Mouse (Mus musculus): ENCODE data around the gene Nav2. TPM values are rescaled to one million over a fixed set of nuclear protein-coding genes. Genes with fewer than 3 reads are reported as not detected.
A peak's percentile ranks its signal among the peaks of the same experiment; 100 is the strongest.

Nav2 gene
- polyA plus RNA-seq, 1 experiment = 32.5 TPM

DNA sequence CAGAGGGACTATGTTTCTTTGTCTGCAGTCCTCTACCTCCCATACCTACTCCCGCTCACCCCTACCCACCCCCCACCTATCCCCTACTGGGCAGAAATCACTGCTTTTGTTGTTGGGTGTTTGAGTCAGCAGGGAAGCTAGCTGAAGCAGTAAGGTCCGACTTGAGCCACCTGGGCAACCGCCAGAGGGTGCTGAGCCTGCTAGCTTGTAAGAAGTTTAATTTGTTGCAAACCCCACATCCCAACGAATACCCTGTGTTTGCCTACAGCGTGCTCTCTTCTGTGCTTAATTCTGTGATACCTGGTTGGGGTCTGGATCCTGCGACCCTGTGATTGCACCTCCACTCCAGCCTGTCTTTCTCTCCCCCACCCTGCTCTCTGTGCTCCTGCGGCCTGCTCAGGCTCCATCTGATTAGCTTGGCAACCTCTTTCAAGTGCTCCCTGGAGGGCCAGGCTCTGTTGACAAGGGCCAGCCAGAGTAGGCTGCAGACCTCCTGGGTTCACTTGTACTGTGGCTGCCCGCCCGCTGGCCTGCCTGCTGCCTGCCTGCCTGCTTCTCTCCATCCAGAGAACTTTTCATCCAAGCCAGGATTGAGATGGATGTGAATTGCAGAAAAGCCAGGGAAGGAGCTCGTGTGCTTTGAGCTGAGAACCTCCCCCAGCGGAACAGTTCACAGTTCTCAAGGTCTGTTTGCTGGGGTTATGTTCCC is 575.7 kb downstream of the Nav2 start:
- no peaks in the 10 kb centered on the region for H3K27me3 ChIP-seq (ENCODE audit: control insufficient read depth, insufficient read depth, low read length)
- peaks cover 34% of the 10 kb centered on the region for H3K4me1 ChIP-seq (ENCODE audit: control insufficient read depth, insufficient read depth, low read length)
- H3K27ac ChIP-seq (ENCODE audit: insufficient read depth, low read length) = peak overlapping the region; percentile 52
- H3K4me3 ChIP-seq (replicated peaks; ENCODE audit: insufficient read depth, low read depth, low read length) = no peak overlapping the region
- TF ChIP-seq CTCF (IDR thresholded peaks at IDR 0.05; ENCODE audit: borderline replicate concordance, insufficient read depth, low read depth, low read length) = peak; percentile 11; the same call in 1 of the 2 replicates
- TF ChIP-seq POLR2A (IDR thresholded peaks at IDR 0.05; ENCODE audit: borderline replicate concordance, insufficient read depth, low read length) = no peak
- WGBS = 18% methylated on average over 11 of the region's 11 CpGs
- peak; percentile 49 to 64 for DNase-seq

DNA sequence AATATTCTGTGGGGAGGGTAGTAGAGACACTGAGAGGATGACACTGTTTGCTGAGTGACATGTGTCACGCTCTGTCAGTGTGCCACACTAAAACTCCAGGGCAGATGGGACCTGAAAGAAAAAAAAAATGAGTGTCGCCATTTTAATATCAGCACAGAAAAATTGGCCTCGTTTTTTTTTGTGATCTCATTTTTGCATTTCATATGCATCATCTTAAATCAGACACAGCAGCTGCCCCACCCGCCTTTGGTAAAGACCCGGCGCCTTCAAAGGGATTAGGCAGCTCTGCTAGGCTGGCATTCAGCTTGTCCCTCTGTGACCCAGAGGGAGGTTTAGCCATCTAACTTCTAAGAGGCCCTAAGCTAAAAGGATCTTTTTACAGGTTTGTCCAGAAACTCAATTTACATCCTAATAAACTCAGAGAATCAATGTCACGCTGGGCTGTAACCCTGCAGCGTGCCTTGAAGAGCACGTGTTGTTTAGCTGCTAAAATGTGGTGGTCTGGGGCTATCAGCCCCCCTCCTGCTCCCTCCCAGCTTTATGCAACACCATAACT is 576.9 kb downstream of the Nav2 start:
- H3K4me1 ChIP-seq (ENCODE audit: control insufficient read depth, insufficient read depth, low read length) = peaks cover 35% of the 10 kb centered on the region
- DNase-seq = no peak
- H3K4me3 ChIP-seq (replicated peaks; ENCODE audit: insufficient read depth, low read depth, low read length) = no peak overlapping the region
- no peaks in the 10 kb centered on the region for H3K27me3 ChIP-seq (ENCODE audit: control insufficient read depth, insufficient read depth, low read length)
- TF ChIP-seq POLR2A (IDR thresholded peaks at IDR 0.05; ENCODE audit: borderline replicate concordance, insufficient read depth, low read length) = no peak
- WGBS = 45% methylated on average over 9 of the region's 9 CpGs
- no peak overlapping the region for H3K27ac ChIP-seq (ENCODE audit: insufficient read depth, low read length)

DNA sequence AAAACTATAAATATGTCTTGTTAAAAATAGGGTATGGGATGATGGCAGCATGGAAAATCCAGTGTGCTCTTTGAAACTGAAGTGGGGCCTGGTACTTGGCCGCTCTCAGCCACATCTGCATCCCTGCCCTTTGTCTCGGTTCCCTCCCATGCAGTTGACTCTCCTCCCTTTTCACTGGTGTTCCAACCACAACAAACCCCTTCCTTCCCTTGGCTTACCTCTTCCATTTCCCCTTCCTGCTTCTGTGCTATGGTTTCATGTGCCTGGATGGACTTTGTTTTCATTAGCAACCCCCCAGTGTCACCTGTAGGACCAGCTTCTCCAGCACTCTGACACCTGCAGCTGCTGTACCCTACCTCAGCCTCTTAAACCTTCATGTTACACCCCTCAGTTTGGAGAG is 578.8 kb downstream of the Nav2 start:
- WGBS = 93% methylated on average over 2 of the region's 2 CpGs
- Histone ChIP-seq H3K27ac (ENCODE audit: insufficient read depth, low read length) (no peak overlapping the region), H3K4me3 (replicated peaks; ENCODE audit: insufficient read depth, low read depth, low read length) (no peak overlapping the region), H3K4me1 (ENCODE audit: control insufficient read depth, insufficient read depth, low read length) (peaks cover 37% of the 10 kb centered on the region), H3K27me3 (ENCODE audit: control insufficient read depth, insufficient read depth, low read length) (no peaks in the 10 kb centered on the region)
- TF ChIP-seq POLR2A (IDR thresholded peaks at IDR 0.05; ENCODE audit: borderline replicate concordance, insufficient read depth, low read length) = no peak
- TF ChIP-seq CTCF (IDR thresholded peaks at IDR 0.05; ENCODE audit: borderline replicate concordance, insufficient read depth, low read depth, low read length) = no peak
- DNase-seq = no peak

DNA sequence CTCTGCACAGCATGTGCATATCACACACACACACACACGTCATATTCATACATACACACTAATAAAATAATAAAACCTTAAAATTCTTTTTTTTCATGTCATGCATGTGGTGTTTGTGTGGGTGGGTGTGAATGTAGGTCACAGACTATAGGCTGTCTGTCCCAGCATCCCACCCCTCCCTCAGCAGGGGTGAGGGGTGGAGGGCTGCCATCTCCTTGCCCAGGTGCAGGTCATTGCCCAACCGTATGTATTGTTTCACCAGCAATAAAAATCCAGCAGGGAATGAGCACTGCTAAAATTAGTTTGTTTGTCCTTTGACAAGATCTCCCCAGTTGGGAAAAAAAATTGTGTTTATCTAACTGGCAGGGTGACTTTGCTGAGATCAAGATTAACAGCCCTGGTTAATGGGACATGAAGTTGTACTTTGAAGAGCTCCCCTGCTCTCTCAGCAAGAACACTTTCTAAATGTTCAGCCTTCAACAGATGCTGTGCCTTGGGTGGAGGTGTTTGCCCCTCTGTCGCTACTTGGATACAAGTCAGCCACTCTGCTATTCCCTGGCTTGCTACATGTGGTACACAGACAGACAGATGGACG is 580.1 kb downstream of the Nav2 start:
- H3K27ac ChIP-seq (ENCODE audit: insufficient read depth, low read length) = no peak overlapping the region
- TF ChIP-seq POLR2A (IDR thresholded peaks at IDR 0.05; ENCODE audit: borderline replicate concordance, insufficient read depth, low read length) = no peak
- TF ChIP-seq CTCF (IDR thresholded peaks at IDR 0.05; ENCODE audit: borderline replicate concordance, insufficient read depth, low read depth, low read length) = no peak
- DNase-seq = no peak
- H3K4me1 ChIP-seq (ENCODE audit: control insufficient read depth, insufficient read depth, low read length) = peaks cover 37% of the 10 kb centered on the region
- H3K27me3 ChIP-seq (ENCODE audit: control insufficient read depth, insufficient read depth, low read length) = no peaks in the 10 kb centered on the region
- H3K4me3 ChIP-seq (replicated peaks; ENCODE audit: insufficient read depth, low read depth, low read length) = no peak overlapping the region
- 52% methylated on average over 4 of the region's 4 CpGs for WGBS

DNA sequence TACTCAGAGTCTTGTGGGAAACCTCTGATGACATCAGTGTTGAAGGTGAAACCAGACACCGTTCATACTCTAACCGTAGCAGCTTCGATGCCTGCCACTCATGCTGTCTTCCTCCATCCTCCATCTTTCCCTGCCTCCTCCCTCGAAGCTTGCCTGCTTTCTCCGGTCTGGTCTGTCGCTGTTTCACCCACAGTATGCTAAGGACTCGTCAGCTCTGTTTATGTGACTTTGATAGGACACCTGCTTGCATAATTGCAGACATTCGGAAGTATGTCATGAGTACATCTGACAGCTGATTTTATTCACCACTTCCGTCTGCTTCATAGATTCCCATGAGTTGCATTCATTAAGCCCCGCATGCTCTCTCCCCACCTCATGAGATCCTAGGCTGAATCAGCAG is 582.3 kb downstream of the Nav2 start:
- TF ChIP-seq CTCF (IDR thresholded peaks at IDR 0.05; ENCODE audit: borderline replicate concordance, insufficient read depth, low read depth, low read length) = no peak
- no peak for TF ChIP-seq POLR2A (IDR thresholded peaks at IDR 0.05; ENCODE audit: borderline replicate concordance, insufficient read depth, low read length)
- H3K4me3 ChIP-seq (replicated peaks; ENCODE audit: insufficient read depth, low read depth, low read length) = no peak overlapping the region
- H3K27ac ChIP-seq (ENCODE audit: insufficient read depth, low read length) = no peak overlapping the region
- 76% methylated on average over 10 of the region's 10 CpGs for WGBS
- no peak for DNase-seq
- no peaks in the 10 kb centered on the region for H3K27me3 ChIP-seq (ENCODE audit: control insufficient read depth, insufficient read depth, low read length)
- peaks cover 20% of the 10 kb centered on the region for H3K4me1 ChIP-seq (ENCODE audit: control insufficient read depth, insufficient read depth, low read length)

DNA sequence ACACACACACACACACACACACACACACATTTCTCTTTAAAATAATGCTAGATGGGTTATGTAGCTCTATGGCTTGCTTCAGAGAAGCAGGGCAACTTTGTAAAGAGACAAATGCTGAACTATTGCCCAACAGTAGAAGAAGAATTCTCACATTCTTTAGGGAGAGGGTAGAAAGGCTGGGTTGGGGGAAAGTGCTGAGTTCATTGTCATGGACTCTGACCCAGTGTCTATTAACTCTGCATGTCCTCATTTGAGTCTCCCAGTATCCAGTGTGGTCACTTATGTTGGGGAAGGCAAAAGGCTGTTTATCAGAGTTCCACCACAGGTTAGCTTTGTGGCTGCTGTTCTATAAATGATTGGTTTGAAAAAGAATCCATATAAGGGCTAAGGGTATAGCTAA is 584.1 kb downstream of the Nav2 start:
- Histone ChIP-seq H3K27me3 (ENCODE audit: control insufficient read depth, insufficient read depth, low read length) (no peaks in the 10 kb centered on the region), H3K4me3 (replicated peaks; ENCODE audit: insufficient read depth, low read depth, low read length) (no peak overlapping the region), H3K4me1 (ENCODE audit: control insufficient read depth, insufficient read depth, low read length) (peaks cover 26% of the 10 kb centered on the region), H3K27ac (ENCODE audit: insufficient read depth, low read length) (no peak overlapping the region)
- DNase-seq = no peak
- TF ChIP-seq POLR2A (IDR thresholded peaks at IDR 0.05; ENCODE audit: borderline replicate concordance, insufficient read depth, low read length) (no peak), CTCF (IDR thresholded peaks at IDR 0.05; ENCODE audit: borderline replicate concordance, insufficient read depth, low read depth, low read length) (no peak)

DNA sequence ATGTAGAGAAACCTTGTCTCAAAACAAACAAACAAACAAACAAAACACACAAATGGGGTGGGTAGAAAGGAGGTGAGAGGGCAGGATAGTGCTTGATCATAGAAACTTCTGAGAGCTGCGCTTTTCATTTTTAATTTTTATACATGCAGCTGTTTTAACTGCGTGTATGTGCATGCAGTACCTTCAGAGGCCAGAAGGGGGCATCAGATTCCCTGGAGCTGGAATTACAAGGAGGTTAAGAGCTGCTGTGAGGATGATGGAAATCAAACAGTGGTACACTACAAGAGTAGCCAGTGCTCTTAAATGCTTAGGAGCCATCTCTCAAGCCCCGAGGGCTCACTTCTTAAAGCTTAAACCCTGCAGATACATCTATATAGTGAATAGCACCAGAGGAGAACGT is 584.7 kb downstream of the Nav2 start:
- no peak overlapping the region for H3K4me3 ChIP-seq (replicated peaks; ENCODE audit: insufficient read depth, low read depth, low read length)
- WGBS = 95% methylated on average over 4 of the region's 4 CpGs
- H3K4me1 ChIP-seq (ENCODE audit: control insufficient read depth, insufficient read depth, low read length) = peaks cover 22% of the 10 kb centered on the region
- no peaks in the 10 kb centered on the region for H3K27me3 ChIP-seq (ENCODE audit: control insufficient read depth, insufficient read depth, low read length)
- no peak for DNase-seq
- TF ChIP-seq CTCF (IDR thresholded peaks at IDR 0.05; ENCODE audit: borderline replicate concordance, insufficient read depth, low read depth, low read length) (peak; percentile 40; the same call in 1 of the 2 replicates), POLR2A (IDR thresholded peaks at IDR 0.05; ENCODE audit: borderline replicate concordance, insufficient read depth, low read length) (no peak)
- no peak overlapping the region for H3K27ac ChIP-seq (ENCODE audit: insufficient read depth, low read length)

DNA sequence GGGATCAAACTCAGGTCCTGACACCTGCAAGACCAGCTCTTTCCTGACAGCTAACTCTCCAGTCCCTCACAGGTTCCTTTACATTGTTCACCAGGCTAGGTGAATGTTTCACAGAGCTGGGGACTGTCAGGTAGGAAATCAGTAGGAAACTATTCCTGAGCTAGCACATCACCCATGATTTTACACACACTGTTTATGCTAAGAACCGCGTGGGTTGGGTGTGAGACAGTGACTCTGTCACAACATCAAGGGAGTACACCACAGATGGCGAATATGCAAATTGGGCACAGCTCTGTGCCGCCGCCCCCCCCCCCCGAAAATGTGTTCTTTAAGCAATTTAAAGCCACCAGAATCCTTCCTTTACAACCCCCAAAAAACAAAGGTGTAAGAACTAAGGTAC is 586.1 kb downstream of the Nav2 start:
- no peak for DNase-seq
- Histone ChIP-seq H3K4me3 (replicated peaks; ENCODE audit: insufficient read depth, low read depth, low read length) (no peak overlapping the region), H3K27ac (ENCODE audit: insufficient read depth, low read length) (no peak overlapping the region), H3K4me1 (ENCODE audit: control insufficient read depth, insufficient read depth, low read length) (peaks cover 12% of the 10 kb centered on the region), H3K27me3 (ENCODE audit: control insufficient read depth, insufficient read depth, low read length) (no peaks in the 10 kb centered on the region)
- WGBS = 61% methylated on average over 6 of the region's 6 CpGs
- no peak for TF ChIP-seq POLR2A (IDR thresholded peaks at IDR 0.05; ENCODE audit: borderline replicate concordance, insufficient read depth, low read length)
- no peak for TF ChIP-seq CTCF (IDR thresholded peaks at IDR 0.05; ENCODE audit: borderline replicate concordance, insufficient read depth, low read depth, low read length)

Measured in cerebellum, adult 2 months (tissue).